Mouse (Mus musculus): ENCODE results near the gene Scaf1. TPM values are rescaled to one million over a fixed set of nuclear protein-coding genes. Genes with fewer than 3 reads are reported as not detected.

Scaf1 gene
- polyA plus RNA-seq, 1 experiment = 147 TPM

GRCm38 (mm10) chr7:45052862-45053116, 36.6 kb upstream of the Scaf1 start, which contains the start of gene Prr12:
Prr12 (minus strand) TSS chr7:45052881.
- DNase-seq (ENCODE audit: low read depth) = peak; percentile 90
- TF ChIP-seq CTCF (IDR thresholded peaks at IDR 0.05; ENCODE audit: borderline replicate concordance, extremely low read depth, insufficient read depth, insufficient read length) (no peak), POLR2A (IDR thresholded peaks at IDR 0.05; ENCODE audit: borderline replicate concordance, extremely low read depth, insufficient read depth, insufficient read length, poor library complexity, severe bottlenecking) (no peak)

GRCm38 (mm10) chr7:45052181-45052861, 36.2 kb upstream of the Scaf1 start:
- DNase-seq (ENCODE audit: low read depth) = no peak

DNA sequence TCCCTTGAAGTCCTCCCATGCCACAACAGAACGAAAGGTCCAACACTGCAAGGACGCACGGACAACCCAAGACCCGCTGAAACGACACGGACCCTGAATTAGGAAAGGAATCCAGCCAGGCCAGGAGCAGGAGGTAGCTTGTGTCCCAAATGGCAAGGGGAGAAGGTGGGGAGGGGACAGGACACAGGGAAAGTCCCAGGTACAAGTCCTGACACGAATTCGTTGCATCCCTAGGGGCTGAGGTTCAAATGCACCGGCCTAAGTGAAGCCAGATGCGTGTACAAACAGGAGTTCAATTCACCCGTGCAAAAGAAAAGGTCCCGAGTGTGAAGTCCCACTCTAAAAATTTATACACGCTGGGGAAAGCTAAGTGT, 35.4 kb upstream of the Scaf1 start:
- DNase-seq (ENCODE audit: low read depth) = no peak
- TF ChIP-seq POLR2A (IDR thresholded peaks at IDR 0.05; ENCODE audit: borderline replicate concordance, extremely low read depth, insufficient read depth, insufficient read length, poor library complexity, severe bottlenecking) (no peak), CTCF (IDR thresholded peaks at IDR 0.05; ENCODE audit: borderline replicate concordance, extremely low read depth, insufficient read depth, insufficient read length) (no peak)

More at GRCm38 (mm10) chr7:45052181-45052861, 36.2 kb upstream of the Scaf1 start:
- TF ChIP-seq CTCF (IDR thresholded peaks at IDR 0.05; ENCODE audit: borderline replicate concordance, extremely low read depth, insufficient read depth, insufficient read length) = no peak
- no peak for TF ChIP-seq POLR2A (IDR thresholded peaks at IDR 0.05; ENCODE audit: borderline replicate concordance, extremely low read depth, insufficient read depth, insufficient read length, poor library complexity, severe bottlenecking)

DNA sequence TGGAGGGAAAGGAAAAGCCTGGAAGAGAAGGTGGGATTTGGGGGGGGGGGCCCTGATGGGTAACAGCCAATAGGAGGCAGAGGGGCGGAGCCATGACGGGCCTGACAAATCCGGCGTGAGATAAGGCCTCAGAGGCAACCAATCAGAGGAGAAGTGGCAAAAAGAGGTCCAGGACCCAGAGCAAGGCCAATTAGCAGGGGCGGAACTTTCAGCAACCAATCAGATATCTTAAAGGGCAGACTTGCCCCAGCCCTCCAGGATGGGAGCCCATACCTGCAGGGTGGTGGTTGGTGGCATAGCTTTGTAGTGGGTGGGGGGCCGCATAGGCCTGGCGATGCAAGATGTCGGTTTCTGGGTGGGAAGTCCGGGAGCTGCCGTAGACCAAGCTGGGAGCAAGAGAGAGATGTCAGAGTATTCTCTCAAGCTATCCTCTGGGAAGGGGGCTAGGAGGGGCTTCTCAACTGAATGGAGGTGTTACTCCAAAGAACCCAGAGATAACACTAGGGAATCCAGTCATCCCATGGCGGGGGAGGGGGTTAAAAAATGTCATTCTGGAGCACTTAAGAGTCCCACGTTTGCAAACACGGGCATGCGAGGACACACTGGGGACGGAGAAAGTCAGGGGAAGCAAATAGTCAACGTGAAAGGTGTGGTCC, 34.9 kb upstream of the Scaf1 start:
- DNase-seq (ENCODE audit: low read depth) = peak; percentile 98
- no peak for TF ChIP-seq POLR2A (IDR thresholded peaks at IDR 0.05; ENCODE audit: borderline replicate concordance, extremely low read depth, insufficient read depth, insufficient read length, poor library complexity, severe bottlenecking)
- TF ChIP-seq CTCF (IDR thresholded peaks at IDR 0.05; ENCODE audit: borderline replicate concordance, extremely low read depth, insufficient read depth, insufficient read length) = no peak

DNA sequence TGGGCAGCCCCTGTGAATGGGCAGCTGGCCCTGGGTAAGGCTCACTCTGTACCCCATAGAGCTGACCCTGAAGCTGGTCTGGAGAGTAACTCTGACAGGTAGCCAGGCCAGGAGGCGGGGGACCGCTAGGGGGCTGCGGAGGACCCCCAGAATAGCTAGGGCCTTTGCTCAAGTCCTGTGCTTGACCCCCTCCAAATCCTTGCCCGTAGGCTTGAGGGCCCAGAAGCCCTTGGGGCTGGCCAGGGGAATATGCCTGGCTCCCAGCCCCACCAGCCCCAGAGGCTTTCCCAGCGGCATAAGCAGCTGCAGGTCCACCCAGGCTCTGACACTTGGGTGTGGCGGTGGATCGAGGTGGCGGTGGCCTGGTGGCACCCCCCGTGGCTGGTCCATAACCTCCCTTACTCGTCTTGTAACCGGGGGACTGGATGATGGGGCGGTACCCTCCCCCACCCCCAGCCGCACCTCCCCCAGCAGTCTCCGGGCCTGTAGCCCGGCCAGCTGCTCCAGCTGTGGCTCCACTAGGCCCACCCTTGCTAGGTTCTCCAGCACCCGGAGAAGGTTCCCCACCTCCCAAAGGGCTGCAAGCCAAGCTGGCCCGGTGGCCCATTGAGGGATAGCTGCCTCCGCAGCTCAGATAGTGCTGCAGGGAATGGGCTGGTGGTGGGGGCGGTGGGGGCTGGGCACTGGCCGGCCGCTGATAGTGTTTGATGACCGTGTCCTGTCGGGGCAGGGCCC, 32.9 kb upstream of the Scaf1 start:
- no peak for DNase-seq (ENCODE audit: low read depth)
- TF ChIP-seq POLR2A (IDR thresholded peaks at IDR 0.05; ENCODE audit: borderline replicate concordance, extremely low read depth, insufficient read depth, insufficient read length, poor library complexity, severe bottlenecking) (no peak), CTCF (IDR thresholded peaks at IDR 0.05; ENCODE audit: borderline replicate concordance, extremely low read depth, insufficient read depth, insufficient read length) (no peak)

DNA sequence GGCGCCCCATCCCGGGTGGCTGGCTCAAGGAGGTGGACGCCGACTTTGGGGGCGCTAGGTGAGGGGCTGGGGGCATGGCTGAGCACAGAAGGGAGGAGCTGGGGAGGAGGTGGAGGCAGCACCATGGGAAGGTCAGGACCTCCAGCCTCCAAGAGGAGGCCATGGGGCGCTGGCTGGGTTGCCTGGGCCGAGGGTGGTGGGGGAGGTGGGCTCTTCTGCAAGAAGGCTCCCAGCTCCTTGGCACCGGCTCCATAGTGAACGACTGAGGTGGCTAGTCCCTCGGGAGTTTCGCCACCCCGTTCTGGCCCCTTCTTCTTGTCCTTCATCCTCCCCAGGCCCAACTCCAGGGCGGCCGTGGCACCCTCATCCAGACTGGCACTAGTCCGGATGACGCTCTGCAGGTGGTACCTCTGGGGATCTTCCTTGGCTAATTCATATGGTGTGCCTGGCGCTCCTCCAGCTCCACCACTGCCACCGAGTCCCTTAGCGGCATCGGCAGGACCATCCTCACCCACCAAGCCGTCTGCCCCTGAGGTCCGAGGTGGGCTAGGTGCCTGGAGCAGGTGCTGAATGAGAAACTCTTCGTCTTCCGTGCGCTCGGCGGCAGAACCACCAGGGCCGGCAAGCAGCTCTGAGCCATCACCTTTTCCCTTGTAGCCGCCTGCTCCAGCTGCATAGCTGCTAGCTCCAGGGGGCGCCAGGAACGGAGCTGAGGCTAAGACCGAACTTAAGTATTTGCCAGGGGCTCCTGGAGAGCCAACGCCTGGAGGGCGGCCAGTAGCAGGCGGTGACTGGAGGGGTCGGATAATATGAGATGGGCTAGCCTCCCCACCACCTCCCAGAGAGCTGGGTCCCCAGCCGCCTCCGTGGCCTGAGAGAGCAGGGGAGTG, 32.1 kb upstream of the Scaf1 start:
- no peak for DNase-seq (ENCODE audit: low read depth)
- TF ChIP-seq POLR2A (IDR thresholded peaks at IDR 0.05; ENCODE audit: borderline replicate concordance, extremely low read depth, insufficient read depth, insufficient read length, poor library complexity, severe bottlenecking) (no peak), CTCF (IDR thresholded peaks at IDR 0.05; ENCODE audit: borderline replicate concordance, extremely low read depth, insufficient read depth, insufficient read length) (no peak)

DNA sequence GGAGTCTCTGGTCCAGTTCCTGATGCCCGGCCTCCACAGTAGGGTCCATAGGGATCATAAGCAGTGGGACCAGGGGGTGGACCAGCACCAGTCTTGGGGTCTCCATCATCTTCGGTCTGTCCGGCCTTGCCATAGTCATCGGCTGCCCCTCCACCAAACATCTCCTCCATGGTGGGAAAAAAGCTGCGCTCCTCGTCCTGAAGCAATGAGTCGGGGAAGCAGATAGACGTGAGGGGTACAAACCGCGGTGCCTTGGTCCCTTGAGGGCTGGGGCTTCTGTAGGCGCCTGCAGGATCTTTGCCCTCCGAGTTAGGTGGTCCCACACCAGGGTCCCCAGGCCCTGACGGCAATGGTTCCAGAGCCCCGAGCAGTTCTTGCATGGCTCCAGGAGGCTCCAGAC, 31.3 kb upstream of the Scaf1 start:
- TF ChIP-seq CTCF (IDR thresholded peaks at IDR 0.05; ENCODE audit: borderline replicate concordance, extremely low read depth, insufficient read depth, insufficient read length) = no peak
- TF ChIP-seq POLR2A (IDR thresholded peaks at IDR 0.05; ENCODE audit: borderline replicate concordance, extremely low read depth, insufficient read depth, insufficient read length, poor library complexity, severe bottlenecking) = no peak
- DNase-seq (ENCODE audit: low read depth) = no peak

- no peak for DNase-seq (ENCODE audit: low read depth)
- TF ChIP-seq POLR2A (IDR thresholded peaks at IDR 0.05; ENCODE audit: borderline replicate concordance, extremely low read depth, insufficient read depth, insufficient read length, poor library complexity, severe bottlenecking) (no peak), CTCF (IDR thresholded peaks at IDR 0.05; ENCODE audit: borderline replicate concordance, extremely low read depth, insufficient read depth, insufficient read length) (no peak)
These were observed 30.7 kb upstream of the Scaf1 start for GRCm38 (mm10) chr7:45046853-45047350.

- TF ChIP-seq POLR2A (IDR thresholded peaks at IDR 0.05; ENCODE audit: borderline replicate concordance, extremely low read depth, insufficient read depth, insufficient read length, poor library complexity, severe bottlenecking) (no peak), CTCF (IDR thresholded peaks at IDR 0.05; ENCODE audit: borderline replicate concordance, extremely low read depth, insufficient read depth, insufficient read length) (no peak)
- no peak for DNase-seq (ENCODE audit: low read depth)
These were observed 29.6 kb upstream of the Scaf1 start for GRCm38 (mm10) chr7:45045741-45046140.

DNA sequence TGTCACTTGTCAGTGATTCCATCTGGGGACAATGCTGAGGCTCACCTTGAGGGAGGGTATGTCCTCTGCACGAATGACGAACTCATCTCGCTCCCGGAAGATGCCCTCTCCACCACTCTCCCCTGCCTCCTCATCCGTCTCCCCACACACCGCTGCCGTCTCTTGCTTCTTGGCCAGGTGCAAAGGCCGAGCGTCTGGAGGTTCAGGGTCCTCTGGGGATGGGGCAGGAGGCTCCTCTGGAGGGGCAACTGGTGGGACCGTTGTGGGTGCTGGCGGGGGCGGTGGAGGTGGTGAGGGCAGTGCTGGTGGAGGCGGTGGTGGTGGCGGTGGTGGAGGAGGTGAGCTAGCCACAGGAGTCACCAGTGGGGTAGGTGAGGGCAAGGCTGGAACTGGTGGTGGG, 27.1 kb upstream of the Scaf1 start:
- DNase-seq (ENCODE audit: low read depth) = no peak
- TF ChIP-seq CTCF (IDR thresholded peaks at IDR 0.05; ENCODE audit: borderline replicate concordance, extremely low read depth, insufficient read depth, insufficient read length) (no peak), POLR2A (IDR thresholded peaks at IDR 0.05; ENCODE audit: borderline replicate concordance, extremely low read depth, insufficient read depth, insufficient read length, poor library complexity, severe bottlenecking) (no peak)

DNA sequence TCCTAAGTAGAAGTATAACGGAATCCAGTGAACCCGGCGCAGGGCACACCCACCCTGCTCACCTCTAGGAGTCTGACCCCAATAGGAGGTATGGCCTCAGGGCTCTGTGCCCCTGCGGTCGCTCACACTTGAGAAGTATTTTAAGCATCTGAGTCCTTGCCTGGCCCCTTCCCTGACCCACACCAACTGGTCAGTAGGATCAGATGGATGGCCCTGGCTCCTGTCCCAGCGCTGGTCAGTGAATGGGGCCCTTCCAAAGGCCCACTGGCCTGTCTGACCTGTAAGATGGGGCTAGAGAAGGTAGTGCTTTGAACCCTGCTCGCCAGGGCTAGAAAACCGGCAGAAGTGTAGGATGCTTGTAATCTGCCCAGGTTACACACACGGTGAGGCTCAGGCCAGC, 24.7 kb upstream of the Scaf1 start:
- no peak for DNase-seq (ENCODE audit: low read depth)
- TF ChIP-seq POLR2A (IDR thresholded peaks at IDR 0.05; ENCODE audit: borderline replicate concordance, extremely low read depth, insufficient read depth, insufficient read length, poor library complexity, severe bottlenecking) = no peak
- no peak for TF ChIP-seq CTCF (IDR thresholded peaks at IDR 0.05; ENCODE audit: borderline replicate concordance, extremely low read depth, insufficient read depth, insufficient read length)
